Comparison of ENCODE assay signal across 8 mouse cellular contexts in genomic region chr9:98524786-98525542, GRCm38 (mm10). TPM values are rescaled to one million over a fixed set of nuclear protein-coding genes. Genes with fewer than 3 reads are reported as not detected.
A peak's percentile ranks its signal among the peaks of the same experiment; 100 is the strongest.
DNase-seq lines count a peak whose midpoint lies in the region; ATAC-seq lines count a peak whose summit lies in the region.
"Had no signal": no experiment of that assay in that cellular context is flagged by ENCODE, and none has a peak within 500 bp of the region (broad histone marks: within the 10 kb centered on the region; RNA-seq: fewer than 3 reads in every experiment).

No protein-coding gene starts in this region.

- H3K36me3 ChIP-seq in kidney, embryonic 14.5 days (ENCODE audit: control insufficient read depth, insufficient read depth, low read length), result no peaks in the 10 kb centered on the region
- H3K36me3 ChIP-seq in forebrain, embryonic 11.5 days (ENCODE audit: control insufficient read depth, insufficient read depth, low read length), result no peaks in the 10 kb centered on the region
- H3K36me3 ChIP-seq in midbrain, embryonic 15.5 days (replicated peaks), result no peaks in the 10 kb centered on the region
- H3K36me3 ChIP-seq in limb, embryonic 10.5 days, result no peaks in the 10 kb centered on the region

- H3K27me3 ChIP-seq in kidney, embryonic 14.5 days (ENCODE audit: control insufficient read depth, insufficient read depth, low read length), result no peaks in the 10 kb centered on the region
- peaks cover 4% of the 10 kb centered on the region; the same call in 1 of the 2 replicates for H3K27me3 ChIP-seq in forebrain, embryonic 11.5 days (ENCODE audit: control insufficient read depth, insufficient read depth, low read length)
- no peaks in the 10 kb centered on the region for H3K27me3 ChIP-seq in midbrain, embryonic 15.5 days (replicated peaks)
- H3K27me3 ChIP-seq in limb, embryonic 10.5 days (ENCODE audit: low read depth, poor library complexity, severe bottlenecking), result no peaks in the 10 kb centered on the region

- DNase-seq in kidney, postnatal 36 days, result peak; percentile 5 to 17
- DNase-seq in adrenal gland, postnatal 25 days, result peak; percentile 15
- peak; percentile 74 for DNase-seq in forebrain, embryonic 11.5 days (ENCODE audit: low spot score)
- DNase-seq in thymus, postnatal 14 days, result no peak
- DNase-seq in limb, embryonic 10.5 days (ENCODE audit: low spot score), result no peak

- no peaks in the 10 kb centered on the region for H3K9me3 ChIP-seq in kidney, embryonic 14.5 days (ENCODE audit: control insufficient read depth, low read length)
- H3K9me3 ChIP-seq in forebrain, embryonic 11.5 days (ENCODE audit: control insufficient read depth, low read length), result no peaks in the 10 kb centered on the region; the same call in 1 of the 2 replicates
- no peaks in the 10 kb centered on the region for H3K9me3 ChIP-seq in midbrain, embryonic 15.5 days
- H3K9me3 ChIP-seq in limb, embryonic 10.5 days (replicated peaks), result no peaks in the 10 kb centered on the region

- no peak overlapping the region for H3K27ac ChIP-seq in kidney, embryonic 14.5 days (ENCODE audit: low read depth, low read length)
- peak overlapping the region; percentile 76 for H3K27ac ChIP-seq in forebrain, embryonic 11.5 days (ENCODE audit: low read depth, low read length)
- H3K27ac ChIP-seq in midbrain, embryonic 15.5 days, result peak overlapping the region; percentile 60
- no peak overlapping the region for H3K27ac ChIP-seq in limb, embryonic 10.5 days

- H3K4me3 ChIP-seq in kidney, embryonic 14.5 days (ENCODE audit: low read length), result no peak overlapping the region
- H3K4me3 ChIP-seq in forebrain, embryonic 11.5 days (ENCODE audit: low read depth, low read length), result no peak overlapping the region
- no peak overlapping the region for H3K4me3 ChIP-seq in midbrain, embryonic 15.5 days
- H3K4me3 ChIP-seq in limb, embryonic 10.5 days, result no peak overlapping the region

- ATAC-seq in kidney, embryonic 14.5 days (ENCODE audit: low FRiP score, low TSS enrichment), result no peak
- peak; percentile 91 for ATAC-seq in forebrain, embryonic 11.5 days (replicated peaks; ENCODE audit: low FRiP score)
- ATAC-seq in midbrain, embryonic 15.5 days (replicated peaks), result peak; percentile 86

- H3K4me1 ChIP-seq in kidney, embryonic 14.5 days (ENCODE audit: control insufficient read depth, insufficient read depth, low read length), result no peaks in the 10 kb centered on the region
- H3K4me1 ChIP-seq in forebrain, embryonic 11.5 days (replicated peaks; ENCODE audit: control insufficient read depth, insufficient read depth, low read length), result peaks cover 15% of the 10 kb centered on the region; the same call in 1 of the 2 replicates
- H3K4me1 ChIP-seq in midbrain, embryonic 15.5 days, result peaks cover 24% of the 10 kb centered on the region
- H3K4me1 ChIP-seq in limb, embryonic 10.5 days, result peaks cover 3% of the 10 kb centered on the region; the same call in 1 of the 2 replicates

- no peak overlapping the region for H3K9ac ChIP-seq in kidney, embryonic 14.5 days (ENCODE audit: low read depth, low read length)
- no peak overlapping the region for H3K9ac ChIP-seq in forebrain, embryonic 11.5 days (ENCODE audit: low read length)
- no peak overlapping the region for H3K9ac ChIP-seq in midbrain, embryonic 15.5 days

- 68% methylated on average over 7 of the region's 7 CpGs for WGBS in kidney, embryonic 14.5 days
- WGBS in forebrain, embryonic 11.5 days, result 20% methylated on average over 7 of the region's 7 CpGs
- 39% methylated on average over 7 of the region's 7 CpGs for WGBS in midbrain, embryonic 15.5 days
- WGBS in limb, embryonic 10.5 days, result 69% methylated on average over 7 of the region's 7 CpGs

- H3K4me2 ChIP-seq in kidney, embryonic 14.5 days (replicated peaks; ENCODE audit: low read depth, low read length), result no peak overlapping the region
- H3K4me2 ChIP-seq in forebrain, embryonic 11.5 days (ENCODE audit: low read depth, low read length, severe bottlenecking), result peak overlapping the region; percentile 24; the same call in 1 of the 2 replicates
- H3K4me2 ChIP-seq in midbrain, embryonic 15.5 days, result no peak overlapping the region

RNA-seq across cellular contexts. Expression of gene Copb2, which starts 38.6 kb away (rescaled TPM):
- 95.6 and 183 TPM in 2 replicates for polyA plus RNA-seq in kidney, embryonic 14.5 days (2014; fragmentation: Nextera tagmentation; extraction: Ambion mirVana)
- 112 and 124 TPM in 2 replicates for total RNA-seq in adrenal gland, postnatal 25 days (2021)
- 160 and 161 TPM in 2 replicates for polyA plus RNA-seq in forebrain, embryonic 11.5 days (2014; fragmentation: Nextera tagmentation; extraction: Ambion mirVana)
- polyA plus RNA-seq in midbrain, embryonic 15.5 days (2015; fragmentation: Nextera tagmentation; extraction: Ambion mirVana), result 123 and 125 TPM in 2 replicates
- polyA plus RNA-seq in limb, embryonic 10.5 days (2016; fragmentation: Nextera tagmentation; extraction: Ambion mirVana), result 147 and 178 TPM in 2 replicates

RNA-seq across cellular contexts. Expression of gene Rbp2, which starts 39.0 kb away (rescaled TPM):
- 0.51 and 0.68 TPM in 2 replicates for polyA plus RNA-seq in kidney, embryonic 14.5 days (2014; fragmentation: Nextera tagmentation; extraction: Ambion mirVana)
- not detected in 2 replicates for total RNA-seq in adrenal gland, postnatal 25 days (2021)
- polyA plus RNA-seq in forebrain, embryonic 11.5 days (2014; fragmentation: Nextera tagmentation; extraction: Ambion mirVana), result not detected in 2 replicates
- polyA plus RNA-seq in midbrain, embryonic 15.5 days (2015; fragmentation: Nextera tagmentation; extraction: Ambion mirVana), result 0.89 TPM in 1 of 2 replicates, not detected in the other
- 0.45 and 0.46 TPM in 2 replicates for polyA plus RNA-seq in limb, embryonic 10.5 days (2016; fragmentation: Nextera tagmentation; extraction: Ambion mirVana)
- polyA plus RNA-seq: cortical plate, adult 2 months had no signal

Comparison
In these comparisons a context has a peak if more than half of its experiments do, and no peak if none do; other contexts are left out.
1. DNase-seq: peak in kidney, postnatal 36 days (2 of 2), adrenal gland, postnatal 25 days (single experiment) and forebrain, embryonic 11.5 days (single experiment); none in thymus, postnatal 14 days (single experiment) and limb, embryonic 10.5 days (single experiment).
2. H3K27ac ChIP-seq: peak in forebrain, embryonic 11.5 days (single experiment) and midbrain, embryonic 15.5 days (single experiment); none in kidney, embryonic 14.5 days (single experiment) and limb, embryonic 10.5 days (single experiment).